Mouse (Mus musculus) urinary bladder, adult 2 months (tissue): ENCODE measurements around the gene Cdkl3. TPM values are rescaled to one million over a fixed set of nuclear protein-coding genes. Genes with fewer than 3 reads are reported as not detected.

Source experiments
- DNase-seq: peaks from one replicate; pipeline ENCODE4 v3.0.0; 2022; ENCODE audit warnings: low spot score
- polyA plus RNA-seq: library from polyadenylated mRNA; depleted of rRNA; stranded (reverse); fragments of >200 nt; gene quantifications from 2 replicates; pipeline ENCODE4 v1.2.3, GENCODE M21; 2012

The Cdkl3 gene
- polyA plus RNA-seq, 1 experiment, result 5.6 TPM

DNA sequence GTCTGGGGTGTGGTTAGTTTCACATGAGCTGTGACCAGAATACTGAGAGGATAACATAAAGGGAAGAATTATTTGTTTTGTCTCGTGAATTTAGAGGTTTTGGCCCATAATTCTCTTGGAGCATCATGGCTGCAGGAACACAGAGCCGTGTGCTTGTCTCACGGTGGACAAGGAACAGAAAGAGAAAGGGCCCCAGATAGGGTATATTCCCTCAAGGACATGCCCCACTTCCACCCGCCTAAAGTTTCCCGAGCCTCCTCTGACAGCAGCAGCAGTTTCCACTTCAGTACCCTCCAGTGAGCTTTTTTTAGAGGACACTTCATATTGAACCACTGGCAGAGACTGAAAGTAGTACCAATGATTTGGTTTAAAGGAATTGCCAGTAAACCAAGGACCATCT, 7.5 kb downstream of the Cdkl3 start:
- no peak for DNase-seq

GRCm38 (mm10) chr11:52018217-52018616, 14.2 kb downstream of the Cdkl3 start:
- no peak for DNase-seq

GRCm38 (mm10) chr11:52032356-52032755, 28.3 kb downstream of the Cdkl3 start:
- no peak for DNase-seq

DNA sequence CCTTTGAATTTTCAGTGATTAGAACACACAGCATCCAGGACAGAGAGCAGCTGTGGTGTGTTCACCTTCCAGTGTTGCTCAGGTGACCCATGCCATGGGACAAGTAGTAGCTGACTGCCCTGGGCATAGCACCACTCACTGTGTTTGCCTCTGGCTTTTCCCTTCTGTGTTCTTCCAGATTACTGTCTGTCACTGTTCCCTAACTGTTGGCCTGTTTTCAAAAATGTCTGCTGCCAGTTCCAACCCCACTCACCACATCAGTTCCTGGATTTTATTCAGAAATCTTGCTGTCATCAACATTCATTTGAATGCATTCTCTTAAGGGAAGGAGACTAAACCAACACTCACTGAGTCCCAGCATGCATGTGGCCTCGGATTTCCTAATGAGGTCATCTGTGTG, 29.9 kb downstream of the Cdkl3 start:
- no peak for DNase-seq

DNA sequence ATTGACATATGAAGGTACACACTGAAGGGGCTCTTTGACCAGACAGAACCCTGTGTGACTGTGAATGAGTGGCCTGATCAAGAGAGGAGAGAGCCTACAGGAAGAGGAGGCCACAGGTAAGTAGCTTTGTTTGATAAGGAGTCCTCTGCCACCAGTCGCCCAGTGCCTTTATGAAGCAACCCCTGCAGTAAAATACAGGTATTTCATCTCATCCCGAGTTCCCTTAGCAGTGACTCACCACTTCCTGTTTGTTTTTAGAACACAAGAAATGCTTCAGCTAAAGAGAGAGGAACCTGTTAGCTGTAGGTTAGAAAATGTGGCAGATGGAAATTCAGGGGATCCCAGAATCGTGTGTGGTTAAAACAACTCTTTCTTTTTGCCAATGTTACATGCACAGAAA, 31.9 kb downstream of the Cdkl3 start:
- DNase-seq, result no peak

DNA sequence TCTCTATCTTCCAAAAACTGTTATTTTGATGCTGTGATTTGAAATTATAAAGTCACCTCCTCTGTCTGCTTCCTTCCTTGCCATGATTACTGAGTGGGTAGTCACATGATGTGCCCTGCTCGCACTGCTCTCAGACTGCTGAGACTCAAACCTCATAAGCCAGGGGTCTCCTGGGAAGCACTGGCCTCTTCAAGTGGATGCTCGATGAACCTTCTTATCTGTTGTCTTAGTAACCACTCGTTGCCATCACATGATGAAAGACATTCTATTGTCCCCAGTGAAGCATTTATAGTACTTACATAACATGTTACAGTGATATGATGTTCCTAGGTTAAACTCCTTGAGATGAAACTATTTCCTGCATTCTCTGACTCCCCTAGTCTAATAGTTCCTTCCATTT, 33.6 kb downstream of the Cdkl3 start:
- DNase-seq, result no peak

GRCm38 (mm10) chr11:52043224-52043623, 39.2 kb downstream of the Cdkl3 start:
- DNase-seq, result no peak

DNA sequence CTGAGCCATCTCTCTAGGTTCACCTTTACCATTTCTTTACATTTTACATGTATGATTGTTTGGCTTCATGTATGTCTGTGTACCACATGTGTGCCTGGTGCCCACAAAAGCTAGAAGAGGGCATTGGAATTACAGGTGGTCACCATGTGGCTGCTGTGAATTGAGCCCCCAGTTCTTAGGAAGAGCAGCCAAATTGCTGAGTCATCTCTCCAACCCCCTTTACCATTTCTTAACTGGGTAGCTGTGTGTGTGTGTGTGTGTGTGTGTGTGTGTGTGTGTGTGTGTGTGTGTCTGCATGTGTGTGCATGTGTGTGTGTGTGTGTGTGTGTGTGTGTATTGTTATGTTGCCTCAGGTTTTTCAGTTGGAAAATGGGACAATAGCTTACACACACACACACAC, 40.1 kb downstream of the Cdkl3 start:
- DNase-seq, result no peak

DNA sequence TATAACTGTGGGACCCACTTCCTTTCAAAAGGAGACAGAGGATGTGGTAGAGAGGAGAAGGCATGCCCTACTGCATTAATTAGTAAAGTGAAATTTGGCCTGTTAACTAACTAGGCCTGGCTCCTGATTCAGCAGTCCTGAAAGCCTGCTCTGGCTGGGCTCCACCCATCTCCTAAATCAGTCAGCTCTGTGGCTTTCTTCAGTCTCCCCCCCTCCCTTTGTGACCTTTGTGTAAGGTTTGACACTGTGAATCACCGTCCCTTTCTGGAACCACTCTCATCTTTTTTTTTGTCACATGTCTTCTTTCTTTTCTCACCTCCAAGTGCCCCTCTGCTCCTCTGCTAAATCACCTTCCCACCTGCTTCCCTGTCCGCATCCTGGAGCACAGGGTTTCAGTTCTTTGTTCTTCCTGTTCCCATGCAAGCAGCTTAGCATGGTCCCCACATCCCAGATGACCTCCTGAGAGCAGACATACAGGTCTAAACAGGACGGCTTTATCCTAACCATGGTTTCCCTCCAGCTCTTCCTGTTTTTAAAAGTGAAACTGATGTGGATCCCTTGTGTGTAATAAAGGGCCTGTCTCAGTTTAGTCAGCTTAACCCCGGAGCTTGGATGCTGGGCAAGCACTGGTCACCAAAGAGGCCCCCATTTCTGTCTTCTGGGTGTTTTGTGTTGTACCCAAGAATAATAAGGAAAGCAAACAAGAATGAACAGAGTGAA, 42.6 kb downstream of the Cdkl3 start:
- DNase-seq, result no peak

DNA sequence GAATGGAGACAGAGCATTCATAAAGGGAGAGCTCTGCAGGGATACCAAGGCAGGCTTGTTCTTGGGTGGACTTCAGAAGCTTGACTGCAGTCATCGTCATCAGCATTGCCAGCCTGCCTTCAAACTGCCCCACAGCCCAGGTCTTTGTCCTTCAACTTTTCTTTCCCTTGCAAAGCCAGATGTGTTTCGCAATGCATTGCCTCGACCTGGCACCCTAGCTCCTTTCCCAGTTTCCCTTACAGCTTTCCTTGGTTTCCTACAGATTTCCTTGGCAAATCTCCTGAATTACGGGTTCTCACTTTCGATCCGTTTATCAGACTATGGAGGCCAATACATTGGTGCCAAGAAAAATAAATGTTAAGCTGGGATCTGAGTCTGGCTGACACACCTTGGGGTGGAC, 49.4 kb downstream of the Cdkl3 start:
- no peak for DNase-seq

DNA sequence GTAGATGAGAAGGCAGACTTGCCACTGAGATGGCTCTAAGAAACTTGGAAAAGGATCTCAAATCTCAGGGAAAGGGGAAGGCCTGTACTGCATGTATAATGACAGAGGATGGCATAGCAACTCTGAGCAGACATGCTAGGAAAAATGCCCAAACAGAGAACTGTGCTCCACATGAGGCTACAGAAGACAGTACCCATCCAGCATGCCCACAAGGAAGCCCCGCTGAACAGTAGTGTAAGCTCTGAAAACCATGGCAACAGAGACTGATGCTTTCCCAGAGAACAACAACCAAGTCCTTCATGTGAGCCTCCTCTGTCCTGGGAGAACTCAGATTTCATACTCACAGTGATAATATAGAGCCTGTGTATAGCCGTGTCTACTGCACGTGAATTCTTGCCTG, 50.7 kb downstream of the Cdkl3 start:
- no peak for DNase-seq

DNA sequence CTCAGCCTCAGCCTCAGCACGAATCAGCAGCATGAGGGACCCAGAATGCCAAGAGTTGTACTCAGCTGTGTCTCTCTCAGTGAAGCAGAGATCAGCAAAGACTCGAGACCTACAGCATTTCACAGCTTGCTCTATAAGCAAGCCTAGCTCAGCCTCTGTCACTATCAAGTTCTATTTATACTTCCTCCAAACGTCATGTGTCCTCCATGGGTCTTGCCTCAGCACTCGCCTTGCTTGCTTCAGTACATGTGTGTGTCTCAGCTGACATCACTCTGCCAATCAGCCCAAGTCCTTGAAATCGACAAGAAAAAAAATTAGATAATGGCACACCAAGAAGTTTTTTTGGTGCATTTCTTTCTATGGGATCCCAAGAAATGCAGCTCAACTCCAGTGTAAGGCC, 52.2 kb downstream of the Cdkl3 start:
- DNase-seq, result no peak

GRCm38 (mm10) chr11:52059001-52059400, 55.0 kb downstream of the Cdkl3 start:
- no peak for DNase-seq

GRCm38 (mm10) chr11:52060315-52060714, 56.3 kb downstream of the Cdkl3 start:
- DNase-seq, result no peak

GRCm38 (mm10) chr11:52062406-52062805, 58.4 kb downstream of the Cdkl3 start:
- no peak for DNase-seq

- no peak for DNase-seq
Observed at GRCm38 (mm10) chr11:52064398-52064797, 60.4 kb downstream of the Cdkl3 start.

DNA sequence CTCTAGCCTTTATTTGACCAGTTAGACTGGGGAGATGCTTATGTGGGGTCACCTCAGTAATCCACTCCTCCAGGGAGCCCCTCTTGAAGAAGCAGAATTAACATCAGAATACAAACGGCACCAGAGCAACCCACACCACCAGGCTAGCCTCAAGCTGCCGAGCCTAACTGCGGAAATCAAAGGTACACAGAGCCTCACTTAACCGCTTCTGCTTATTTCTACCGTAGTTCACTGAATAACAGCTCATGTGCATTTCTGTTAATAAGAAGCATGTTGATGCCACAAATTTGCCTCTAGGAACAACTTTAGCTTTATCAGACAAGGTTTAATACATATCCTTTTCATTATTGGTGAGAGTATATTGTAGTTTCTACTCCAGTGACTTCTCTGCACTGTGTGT, 61.8 kb downstream of the Cdkl3 start:
- DNase-seq, result no peak

DNA sequence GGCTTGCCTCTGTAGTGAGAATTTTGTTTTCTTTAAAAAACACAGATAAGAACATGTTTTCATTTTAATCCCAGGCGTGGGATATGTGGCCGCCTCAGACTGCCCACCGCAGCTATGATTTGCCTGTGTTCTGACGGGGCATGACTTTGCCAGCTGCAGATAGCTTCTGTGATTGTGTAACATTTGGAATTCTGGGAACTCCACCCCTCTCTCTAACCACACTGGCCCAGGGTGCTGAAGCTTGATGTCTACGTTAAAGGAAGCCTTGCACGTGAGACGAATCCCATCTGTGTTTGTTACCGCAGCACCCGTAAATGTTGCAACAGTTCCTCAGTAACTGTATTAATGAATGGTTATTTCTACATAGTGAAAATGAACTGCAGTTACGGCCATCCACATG, 67.7 kb downstream of the Cdkl3 start:
- no peak for DNase-seq

DNA sequence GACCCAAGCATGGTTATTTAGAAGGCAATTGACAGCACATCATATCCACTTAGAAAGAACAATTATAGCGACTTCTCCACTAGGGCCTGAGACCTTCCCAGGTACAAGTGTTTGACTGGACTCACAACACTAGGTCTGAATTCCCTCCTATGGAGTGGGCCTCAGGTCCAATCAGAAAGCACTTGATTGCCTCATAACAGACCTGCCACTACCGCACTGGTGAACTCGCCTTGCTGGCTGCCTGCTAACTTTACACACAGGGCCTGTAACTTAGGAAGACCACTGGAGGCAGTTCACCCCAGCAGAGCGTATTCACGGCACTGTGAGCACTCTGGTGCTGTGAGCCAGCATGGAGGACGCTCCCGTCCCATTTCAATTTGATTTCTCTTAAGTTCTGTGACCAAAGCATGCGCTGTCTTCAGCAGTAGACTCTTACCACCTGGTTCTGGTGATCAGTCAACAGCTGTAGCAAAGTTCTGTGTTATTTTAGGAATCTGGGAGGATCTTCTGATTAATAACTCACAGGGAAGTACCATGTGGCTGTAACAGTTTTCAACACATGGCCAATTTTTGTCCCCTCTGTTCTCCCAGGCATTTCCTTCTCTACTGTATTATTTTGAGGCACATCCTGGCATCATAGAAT, 69.6 kb downstream of the Cdkl3 start:
- DNase-seq, result no peak

- no peak for DNase-seq
Observed at GRCm38 (mm10) chr11:52074626-52075470, 70.8 kb downstream of the Cdkl3 start.

DNA sequence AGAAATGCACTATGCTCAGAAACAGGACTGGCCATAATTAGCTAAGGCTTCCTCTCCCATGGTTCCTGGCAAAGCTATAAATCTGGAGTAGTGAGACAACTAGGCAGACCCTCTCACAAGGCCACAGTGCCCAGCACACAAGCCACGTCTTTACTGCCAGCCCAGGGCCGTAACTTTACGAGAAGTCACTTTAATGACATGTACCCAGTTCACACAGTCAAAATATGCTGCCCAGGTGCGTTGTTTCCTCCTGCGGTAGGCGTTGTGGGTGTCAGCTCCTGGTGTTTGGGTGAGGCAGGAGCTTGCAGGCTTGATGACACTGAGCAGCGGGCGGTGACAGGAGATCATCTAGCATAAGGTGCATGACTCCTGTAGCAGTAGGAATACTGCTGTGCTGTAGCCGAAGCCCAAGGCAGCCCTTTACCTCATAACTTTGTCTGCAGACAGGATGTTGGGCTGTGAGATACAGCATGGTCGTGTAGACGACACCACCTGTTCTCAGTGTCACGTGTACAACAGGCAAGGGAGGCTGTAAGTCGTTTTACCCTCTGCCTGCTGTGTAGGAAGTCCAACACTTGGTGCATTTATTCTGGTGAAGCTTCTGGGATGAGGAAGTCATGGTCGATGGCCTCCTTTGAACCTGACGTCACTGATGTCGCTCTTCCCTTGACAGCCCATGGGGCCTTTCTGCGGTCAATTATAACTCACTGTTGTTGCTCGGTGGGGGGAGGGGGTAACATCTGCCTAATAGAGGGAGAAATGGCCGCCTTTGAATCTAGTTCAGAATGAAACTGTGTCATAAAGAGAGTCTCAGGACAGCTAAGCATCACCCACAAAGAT, 72.0 kb downstream of the Cdkl3 start:
- DNase-seq, result no peak
